Mouse (Mus musculus): ENCODE data around the gene Gm1113. TPM values are rescaled to one million over a fixed set of nuclear protein-coding genes. Genes with fewer than 3 reads are reported as not detected.

The Gm1113 gene
- polyA plus RNA-seq, 1 experiment from 2014 or later: not detected

- no peak overlapping the region for H3K27ac ChIP-seq (ENCODE audit: low read length)
- H3K27me3 ChIP-seq (ENCODE audit: control insufficient read depth, insufficient read depth, low read depth, low read length): no peaks in the 10 kb centered on the region
- no peak for ATAC-seq (ENCODE audit: low read depth)
- H3K36me3 ChIP-seq (ENCODE audit: control insufficient read depth, insufficient read depth): no peaks in the 10 kb centered on the region
- 58% methylated on average over 10 of the region's 10 CpGs for WGBS (ENCODE audit: insufficient replicate concordance)
- no peaks in the 10 kb centered on the region for H3K9me3 ChIP-seq (replicated peaks; ENCODE audit: control insufficient read depth, low read length)
- no peak overlapping the region for H3K4me3 ChIP-seq (ENCODE audit: low read depth, low read length)
- H3K4me2 ChIP-seq (ENCODE audit: low read depth, low read length): no peak overlapping the region
- no peak overlapping the region for H3K9ac ChIP-seq (ENCODE audit: low read depth, low read length)
- no peaks in the 10 kb centered on the region for H3K4me1 ChIP-seq (ENCODE audit: control insufficient read depth, low read depth, low read length)
Measured at GRCm38 (mm10) chr9:35474104-35474724, 43.9 kb downstream of the Gm1113 start.

- Histone ChIP-seq H3K27ac (ENCODE audit: low read length) (no peak overlapping the region), H3K9ac (ENCODE audit: low read depth, low read length) (no peak overlapping the region), H3K4me2 (ENCODE audit: low read depth, low read length) (no peak overlapping the region), H3K9me3 (replicated peaks; ENCODE audit: control insufficient read depth, low read length) (no peaks in the 10 kb centered on the region), H3K27me3 (ENCODE audit: control insufficient read depth, insufficient read depth, low read depth, low read length) (no peaks in the 10 kb centered on the region), H3K4me1 (ENCODE audit: control insufficient read depth, low read depth, low read length) (no peaks in the 10 kb centered on the region), H3K36me3 (ENCODE audit: control insufficient read depth, insufficient read depth) (no peaks in the 10 kb centered on the region), H3K4me3 (ENCODE audit: low read depth, low read length) (no peak overlapping the region)
- no peak for ATAC-seq (ENCODE audit: low read depth)
Measured at GRCm38 (mm10) chr9:35468913-35469312, 49.2 kb downstream of the Gm1113 start.

- no peaks in the 10 kb centered on the region for H3K4me1 ChIP-seq (ENCODE audit: control insufficient read depth, low read depth, low read length)
- H3K27me3 ChIP-seq (ENCODE audit: control insufficient read depth, insufficient read depth, low read depth, low read length): no peaks in the 10 kb centered on the region
- no peak overlapping the region for H3K9ac ChIP-seq (ENCODE audit: low read depth, low read length)
- no peaks in the 10 kb centered on the region for H3K36me3 ChIP-seq (ENCODE audit: control insufficient read depth, insufficient read depth)
- H3K4me2 ChIP-seq (ENCODE audit: low read depth, low read length): no peak overlapping the region
- H3K9me3 ChIP-seq (replicated peaks; ENCODE audit: control insufficient read depth, low read length): no peaks in the 10 kb centered on the region
- no peak overlapping the region for H3K27ac ChIP-seq (ENCODE audit: low read length)
- no peak overlapping the region for H3K4me3 ChIP-seq (ENCODE audit: low read depth, low read length)
- no peak for ATAC-seq (ENCODE audit: low read depth)
- WGBS (ENCODE audit: insufficient replicate concordance): 36% methylated on average over 8 of the region's 8 CpGs
Measured at GRCm38 (mm10) chr9:35467264-35467817, 50.7 kb downstream of the Gm1113 start.

- WGBS (ENCODE audit: insufficient replicate concordance): 34% methylated on average over 8 of the region's 8 CpGs
Measured at GRCm38 (mm10) chr9:35459594-35459993, 58.5 kb downstream of the Gm1113 start.

More at GRCm38 (mm10) chr9:35459594-35459993, 58.5 kb downstream of the Gm1113 start:
- no peaks in the 10 kb centered on the region for H3K9me3 ChIP-seq (replicated peaks; ENCODE audit: control insufficient read depth, low read length)
- H3K27ac ChIP-seq (ENCODE audit: low read length): no peak overlapping the region
- H3K36me3 ChIP-seq (ENCODE audit: control insufficient read depth, insufficient read depth): no peaks in the 10 kb centered on the region; the same call in 1 of the 2 replicates
- no peaks in the 10 kb centered on the region for H3K4me1 ChIP-seq (ENCODE audit: control insufficient read depth, low read depth, low read length)
- no peak for ATAC-seq (ENCODE audit: low read depth)
- no peak overlapping the region for H3K4me2 ChIP-seq (ENCODE audit: low read depth, low read length)
- no peak overlapping the region for H3K4me3 ChIP-seq (ENCODE audit: low read depth, low read length)
- H3K9ac ChIP-seq (ENCODE audit: low read depth, low read length): no peak overlapping the region
- H3K27me3 ChIP-seq (ENCODE audit: control insufficient read depth, insufficient read depth, low read depth, low read length): no peaks in the 10 kb centered on the region

Other genes starting within 250 kb of the Gm1113 start
- gene Cdon, start 97.1 kb downstream of the Gm1113 start, polyA plus RNA-seq (2015; fragmentation: Nextera tagmentation; extraction: Ambion mirVana): 0.30 and 0.42 TPM in 2 replicates
- 0.14 and 0.18 TPM in 2 replicates for gene Ddx25, start 40.3 kb upstream of the Gm1113 start, polyA plus RNA-seq (2015; fragmentation: Nextera tagmentation; extraction: Ambion mirVana)
- gene Pus3, start 40.3 kb upstream of the Gm1113 start, polyA plus RNA-seq (2015; fragmentation: Nextera tagmentation; extraction: Ambion mirVana): 5.2 and 5.8 TPM in 2 replicates
- gene Pate2, start 52.0 kb upstream of the Gm1113 start, polyA plus RNA-seq (2015; fragmentation: Nextera tagmentation; extraction: Ambion mirVana): 0.05 and 0.09 TPM in 2 replicates
- gene Hyls1, start 52.1 kb upstream of the Gm1113 start, polyA plus RNA-seq (2015; fragmentation: Nextera tagmentation; extraction: Ambion mirVana): 9.0 and 9.4 TPM in 2 replicates
- not detected in 2 replicates for gene Pate4, start 93.7 kb upstream of the Gm1113 start, polyA plus RNA-seq (2015; fragmentation: Nextera tagmentation; extraction: Ambion mirVana)
- gene Pate3, start 129.9 kb upstream of the Gm1113 start, polyA plus RNA-seq (2015; fragmentation: Nextera tagmentation; extraction: Ambion mirVana): not detected in 2 replicates
- not detected in 2 replicates for gene Pate1, start 169.1 kb upstream of the Gm1113 start, polyA plus RNA-seq (2015; fragmentation: Nextera tagmentation; extraction: Ambion mirVana)
- gene Gm17677, start 222.8 kb upstream of the Gm1113 start, polyA plus RNA-seq (2015; fragmentation: Nextera tagmentation; extraction: Ambion mirVana): not detected in 2 replicates

Measured in liver, embryonic 16.5 days (tissue).